Comparison of ENCODE assay signal across 24 mouse cellular contexts in the genomic region with DNA sequence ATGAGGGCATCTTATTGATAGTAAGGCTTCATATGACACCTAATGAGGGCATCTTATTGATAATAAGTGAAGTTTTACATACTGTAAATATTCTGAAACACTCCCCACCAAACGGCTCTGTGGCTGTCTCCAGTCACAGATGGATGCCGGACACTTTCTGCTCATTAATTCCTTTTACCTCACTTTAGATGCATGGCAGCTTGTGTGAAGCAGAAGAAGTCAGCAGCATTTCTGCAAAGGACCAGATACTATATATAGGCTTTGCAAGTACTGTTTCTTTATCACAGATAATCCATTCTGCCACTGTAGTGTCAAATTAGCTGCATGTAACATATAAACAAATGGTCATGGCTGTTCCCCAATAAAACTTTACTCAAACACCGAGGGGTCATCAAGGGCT.
A peak's percentile ranks its signal among the peaks of the same experiment; 100 is the strongest.
DNase-seq lines count a peak whose midpoint lies in the region; ATAC-seq and TF ChIP-seq lines count a peak whose summit lies in the region.
"Had no signal": no experiment of that assay in that cellular context is flagged by ENCODE, and none has a peak within 500 bp of the region (broad histone marks: within the 10 kb centered on the region; RNA-seq: fewer than 3 reads in every experiment).

No protein-coding gene starts in this region.

- peak; percentile 80 for ATAC-seq in forebrain, postnatal 0 days
- no peak for ATAC-seq in forebrain, embryonic 11.5 days (replicated peaks; ENCODE audit: low FRiP score)
- peak; percentile 23; the same call in 1 of the 2 replicates for ATAC-seq in lung, embryonic 15.5 days (ENCODE audit: borderline replicate concordance, extremely low read depth, low FRiP score, low TSS enrichment)
- no peak for ATAC-seq in activated CD4-positive, CD25-positive, alpha-beta regulatory T cell, adult 4 months
- ATAC-seq: intestine, postnatal 0 days had no signal

- H3K4me3 ChIP-seq in forebrain, postnatal 0 days (ENCODE audit: low read depth, low read length): no peak overlapping the region
- H3K4me3 ChIP-seq in forebrain, embryonic 11.5 days (ENCODE audit: low read depth, low read length): no peak overlapping the region
- no peak overlapping the region for H3K4me3 ChIP-seq in lung, embryonic 15.5 days
- H3K4me3 ChIP-seq: embryonic facial prominence, embryonic 10.5 days; embryonic facial prominence, embryonic 13.5 days; erythroblast, embryonic 14.5 days; gastrocnemius, adult 2 months; hindbrain, embryonic 12.5 days; hindbrain, embryonic 15.5 days had no signal

- no peak overlapping the region for H3K9ac ChIP-seq in forebrain, postnatal 0 days
- H3K9ac ChIP-seq in forebrain, embryonic 11.5 days (ENCODE audit: low read length): no peak overlapping the region
- H3K9ac ChIP-seq in lung, embryonic 15.5 days: no peak overlapping the region
- H3K9ac ChIP-seq: embryonic facial prominence, embryonic 13.5 days; hindbrain, embryonic 12.5 days; hindbrain, embryonic 15.5 days had no signal

- no peak for TF ChIP-seq CTCF in forebrain, postnatal 0 days (IDR thresholded peaks at IDR 0.05; ENCODE audit: low read depth)
- no peak for TF ChIP-seq CTCF in brain, embryonic 14.5 days (IDR thresholded peaks at IDR 0.05; ENCODE audit: borderline replicate concordance, extremely low read depth, insufficient read depth, insufficient read length)

- no peak overlapping the region for H3K4me2 ChIP-seq in forebrain, postnatal 0 days (ENCODE audit: low read depth)
- H3K4me2 ChIP-seq in forebrain, embryonic 11.5 days (ENCODE audit: low read depth, low read length, severe bottlenecking): no peak overlapping the region
- H3K4me2 ChIP-seq in lung, embryonic 15.5 days: no peak overlapping the region
- H3K4me2 ChIP-seq: embryonic facial prominence, embryonic 13.5 days; heart, embryonic 11.5 days; hindbrain, embryonic 12.5 days; hindbrain, embryonic 15.5 days had no signal

- DNase-seq in forebrain, postnatal 0 days: no peak
- no peak for DNase-seq in forebrain, embryonic 11.5 days (ENCODE audit: low spot score)
- no peak for DNase-seq in lung, postnatal 4 days
- DNase-seq in brain, adult 2 months (ENCODE audit: low read depth, low spot score): peak; percentile 11
- DNase-seq in brain, embryonic 14.5 days (ENCODE audit: low read depth): peak; percentile 11
- DNase-seq: adrenal gland, postnatal 10 days; adrenal gland, postnatal 36 days; cerebellum, adult 11-12 months; cerebellum, adult 8-10 months; cerebellum, postnatal 10 days; cerebellum, postnatal 36 days; embryo, embryonic 11 days; gastrocnemius, adult 2 months; gastrocnemius, postnatal 14 days; heart, adult 11 months had no signal

- no peaks in the 10 kb centered on the region for H3K9me3 ChIP-seq in forebrain, postnatal 0 days (ENCODE audit: low read length)
- no peaks in the 10 kb centered on the region for H3K9me3 ChIP-seq in forebrain, embryonic 11.5 days (ENCODE audit: control insufficient read depth, low read length)
- H3K9me3 ChIP-seq in lung, embryonic 15.5 days: no peaks in the 10 kb centered on the region
- H3K9me3 ChIP-seq: embryonic facial prominence, embryonic 10.5 days; embryonic facial prominence, embryonic 13.5 days; hindbrain, embryonic 12.5 days; hindbrain, embryonic 15.5 days had no signal

- peaks cover 4% of the 10 kb centered on the region; the same call in 1 of the 2 replicates for H3K4me1 ChIP-seq in forebrain, postnatal 0 days (ENCODE audit: insufficient read depth)
- H3K4me1 ChIP-seq in forebrain, embryonic 11.5 days (replicated peaks; ENCODE audit: control insufficient read depth, insufficient read depth, low read length): no peaks in the 10 kb centered on the region
- H3K4me1 ChIP-seq in lung, embryonic 15.5 days: no peaks in the 10 kb centered on the region
- H3K4me1 ChIP-seq: embryonic facial prominence, embryonic 10.5 days; embryonic facial prominence, embryonic 13.5 days; hindbrain, embryonic 12.5 days; hindbrain, embryonic 15.5 days had no signal

- H3K36me3 ChIP-seq in forebrain, postnatal 0 days (ENCODE audit: insufficient read depth): no peaks in the 10 kb centered on the region
- no peaks in the 10 kb centered on the region for H3K36me3 ChIP-seq in forebrain, embryonic 11.5 days (ENCODE audit: control insufficient read depth, insufficient read depth, low read length)
- H3K36me3 ChIP-seq in lung, embryonic 15.5 days: no peaks in the 10 kb centered on the region
- H3K36me3 ChIP-seq: embryonic facial prominence, embryonic 10.5 days; embryonic facial prominence, embryonic 13.5 days; hindbrain, embryonic 12.5 days; hindbrain, embryonic 15.5 days had no signal

- TF ChIP-seq POLR2A in brain, embryonic 14.5 days (IDR thresholded peaks at IDR 0.05; ENCODE audit: borderline replicate concordance, extremely low read depth, insufficient read depth, insufficient read length, poor library complexity, severe bottlenecking): no peak

- 62% methylated on average over 3 of the region's 3 CpGs for WGBS in forebrain, postnatal 0 days
- 86% methylated on average over 3 of the region's 3 CpGs for WGBS in forebrain, embryonic 11.5 days
- WGBS in lung, embryonic 15.5 days: 42% methylated on average over 3 of the region's 3 CpGs

- H3K27ac ChIP-seq in forebrain, postnatal 0 days (ENCODE audit: low read depth, low read length): peak overlapping the region; percentile 29; the same call in 1 of the 2 replicates
- no peak overlapping the region for H3K27ac ChIP-seq in forebrain, embryonic 11.5 days (ENCODE audit: low read depth, low read length)
- no peak overlapping the region for H3K27ac ChIP-seq in lung, embryonic 15.5 days
- H3K27ac ChIP-seq: embryonic facial prominence, embryonic 10.5 days; embryonic facial prominence, embryonic 13.5 days; gastrocnemius, adult 2 months; hindbrain, embryonic 12.5 days; hindbrain, embryonic 15.5 days had no signal

- H3K27me3 ChIP-seq in forebrain, postnatal 0 days (ENCODE audit: insufficient read depth, low read length): no peaks in the 10 kb centered on the region
- H3K27me3 ChIP-seq in forebrain, embryonic 11.5 days (ENCODE audit: control insufficient read depth, insufficient read depth, low read length): no peaks in the 10 kb centered on the region
- no peaks in the 10 kb centered on the region for H3K27me3 ChIP-seq in lung, embryonic 15.5 days
- H3K27me3 ChIP-seq: embryonic facial prominence, embryonic 13.5 days; hindbrain, embryonic 12.5 days; hindbrain, embryonic 15.5 days had no signal

Comparison
In these comparisons a context has a peak if more than half of its experiments do, and no peak if none do; other contexts are left out.
1. ATAC-seq: peak in forebrain, postnatal 0 days (single experiment) and lung, embryonic 15.5 days (single experiment); none in forebrain, embryonic 11.5 days (single experiment) and activated CD4-positive, CD25-positive, alpha-beta regulatory T cell, adult 4 months (single experiment).
2. DNase-seq: peak in brain, adult 2 months (single experiment) and brain, embryonic 14.5 days (single experiment); none in forebrain, postnatal 0 days (single experiment), forebrain, embryonic 11.5 days (single experiment) and lung, postnatal 4 days (0 of 2).